Comparison of ENCODE assay signal across 10 mouse cellular contexts in the genomic region with DNA sequence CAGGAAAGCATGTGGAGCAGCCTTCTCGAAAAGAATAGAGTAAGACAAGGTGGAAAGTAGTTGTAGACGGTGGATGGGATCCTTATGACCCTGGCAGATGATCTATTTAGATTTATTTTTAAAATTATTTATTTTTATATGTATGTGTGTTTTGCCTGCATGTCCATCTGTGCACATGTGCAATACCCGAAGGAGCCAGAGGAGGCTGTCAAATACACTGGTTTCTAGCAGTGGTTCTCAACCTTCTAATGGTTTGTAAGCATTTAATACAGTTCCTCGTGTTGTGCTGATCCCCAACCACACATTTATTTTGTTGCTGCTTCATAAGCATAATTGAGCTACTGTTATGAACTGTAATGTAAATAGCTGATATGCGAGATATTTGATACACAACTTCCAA.
A peak's percentile ranks its signal among the peaks of the same experiment; 100 is the strongest.
DNase-seq lines count a peak whose midpoint lies in the region; ATAC-seq and TF ChIP-seq lines count a peak whose summit lies in the region.
"Had no signal": no experiment of that assay in that cellular context is flagged by ENCODE, and none has a peak within 500 bp of the region (broad histone marks: within the 10 kb centered on the region; RNA-seq: fewer than 3 reads in every experiment).

No protein-coding gene starts in this region.

- no peak overlapping the region for H3K27ac ChIP-seq in gastrocnemius, adult 2 months
- H3K27ac ChIP-seq: limb, embryonic 12.5 days had no signal

- H3K4me3 ChIP-seq in gastrocnemius, adult 2 months = no peak overlapping the region
- H3K4me3 ChIP-seq: limb, embryonic 12.5 days had no signal

- ATAC-seq in inflammation-experienced regulatory T-cells, adult 6 months = no peak

- TF ChIP-seq CTCF in gastrocnemius, adult 2 months (IDR thresholded peaks at IDR 0.05) = peak; percentile 43

- no peak for DNase-seq in gastrocnemius, adult 2 months
- no peak for DNase-seq in gastrocnemius, postnatal 36 days
- DNase-seq in left cerebral cortex, postnatal 4 days = peak; percentile 42
- no peak for DNase-seq in left cerebral cortex, adult 18-20 months (ENCODE audit: low spot score in 2 of 2)
- peak; percentile 43 for DNase-seq in 3T3-L1 (ENCODE audit: low read depth, low spot score)
- peak; percentile 39 for DNase-seq in brain, adult 2 months (ENCODE audit: low read depth, low spot score)
- no peak for DNase-seq in layer of hippocampus, adult 18-20 months (ENCODE audit: low spot score in 2 of 2)
- DNase-seq: midbrain, embryonic 14.5 days had no signal

- intact Hi-C loops in gastrocnemius, adult 2 months (cut with DNase I) = no loop called here
- intact Hi-C loops in gastrocnemius, postnatal 36 days (cut with DNase I) = loop anchor here (10.0 kb wide), 1 partner anchor 58 kb away; no protein-coding TSS in a partner anchor
- intact Hi-C loops in left cerebral cortex, postnatal 4 days (cut with DNase I) = no loop called here

Comparison
In these comparisons a context has a peak if more than half of its experiments do, and no peak if none do; other contexts are left out.
1. DNase-seq: peak in left cerebral cortex, postnatal 4 days (single experiment), 3T3-L1 (single experiment) and brain, adult 2 months (single experiment); none in gastrocnemius, adult 2 months (single experiment), gastrocnemius, postnatal 36 days (0 of 2), left cerebral cortex, adult 18-20 months (0 of 2) and layer of hippocampus, adult 18-20 months (0 of 2).